Mouse (Mus musculus) MEL (cell line): Measurements from ENCODE around the gene Rxfp4. TPM values are rescaled to one million over a fixed set of nuclear protein-coding genes. Genes with fewer than 3 reads are reported as not detected.
A peak's percentile ranks its signal among the peaks of the same experiment; 100 is the strongest.

ENCODE experiments used
- DNase-seq: peaks from one replicate; pipeline ENCODE4 v3.0.0; 2011; ENCODE audit warnings: low read depth, low spot score
- H3K27ac ChIP-seq: 2 replicates; pipeline ENCODE4 v1.5.1; 2012; ENCODE audit warnings: low read depth, mild to moderate bottlenecking, control low read depth, low read length, moderate library complexity; ENCODE audit not compliant: control insufficient read depth
- H3K27me3 ChIP-seq, 2 experiments: fragments of 150-350 bp in 1 of 2; sonication (generic) in 1 of 2; 2 replicates each; pipeline ENCODE4 v1.6.1; 2012; ENCODE audit warnings: low read length in 2 of 2, mild to moderate bottlenecking in 2 of 2, improper control_type of control experiment in 1 of 2, moderate library complexity in 1 of 2; ENCODE audit not compliant: insufficient read depth in 2 of 2, control insufficient read depth in 1 of 2
- H3K36me3 ChIP-seq, 2 experiments: 2 replicates each; pipeline ENCODE4 v1.6.1; 2012 to 2014; ENCODE audit warnings: low read length in 2 of 2, improper control_type of control experiment in 1 of 2, inconsistent platforms in 1 of 2, mild to moderate bottlenecking in 1 of 2; ENCODE audit not compliant: insufficient read depth in 2 of 2, control insufficient read depth in 1 of 2
- H3K4me1 ChIP-seq, 2 experiments: fragments of 150-350 bp in 1 of 2; sonication (generic) in 1 of 2; 2 replicates each; pipeline ENCODE4 v1.6.1; 2012; ENCODE audit warnings: low read length in 2 of 2, improper control_type of control experiment in 1 of 2, mild to moderate bottlenecking in 1 of 2; ENCODE audit not compliant: insufficient read depth in 2 of 2, control insufficient read depth in 1 of 2
- H3K4me3 ChIP-seq, 2 experiments: fragments of 150-350 bp in 1 of 2; sonication (generic) in 1 of 2; 2 replicates each; pipeline ENCODE4 v1.5.1; 2012; ENCODE audit warnings: low read depth in 2 of 2, low read length in 2 of 2, mild to moderate bottlenecking in 2 of 2, moderate library complexity in 2 of 2, control low read depth in 1 of 2, improper control_type of control experiment in 1 of 2; ENCODE audit not compliant: control insufficient read depth in 1 of 2, insufficient read depth in 1 of 2
- H3K79me2 ChIP-seq: 2 replicates; pipeline ENCODE4 v1.6.1; 2012; ENCODE audit warnings: mild to moderate bottlenecking, low read length, moderate library complexity; ENCODE audit not compliant: control insufficient read depth, poor library complexity, insufficient read depth
- H3K9ac ChIP-seq: 2 replicates; pipeline ENCODE4 v1.6.1; 2012; ENCODE audit warnings: low read depth, mild to moderate bottlenecking, control low read depth, low read length, moderate library complexity; ENCODE audit not compliant: control insufficient read depth, poor library complexity, severe bottlenecking
- H3K9me3 ChIP-seq: fragments of 150-350 bp; sonication (generic); replicated peaks from 2 replicates; pipeline ENCODE4 v1.6.1; 2012; ENCODE audit warnings: mild to moderate bottlenecking, low read length, improper control_type of control experiment, moderate library complexity; ENCODE audit not compliant: insufficient read depth
- BHLHE40 ChIP-seq: IDR thresholded peaks from 2 replicates; pipeline ENCODE4 v1.6.1; 2012; ENCODE audit warnings: low read depth, mild to moderate bottlenecking, inconsistent platforms, low read length, improper control_type of control experiment, borderline replicate concordance
- CHD2 ChIP-seq: IDR thresholded peaks from 2 replicates; pipeline ENCODE4 v1.6.1; 2011; ENCODE audit warnings: low read length, improper control_type of control experiment
- CTCF ChIP-seq, 3 experiments: IDR thresholded peaks in 2 of 3; conservative IDR thresholded peaks in 1 of 3; 2 replicates each; pipeline ENCODE4 v1.5.1; 2011 to 2012; ENCODE audit warnings: low read length in 3 of 3, low read depth in 2 of 3, mild to moderate bottlenecking in 2 of 3, improper control_type of control experiment in 1 of 3, inconsistent platforms in 1 of 3, mixed read lengths in 1 of 3, moderate library complexity in 1 of 3; ENCODE audit not compliant: control insufficient read depth in 1 of 3, insufficient read depth in 1 of 3, poor library complexity in 1 of 3, severe bottlenecking in 1 of 3
- EP300 ChIP-seq, 2 experiments: IDR thresholded peaks; 2 replicates each; pipeline ENCODE4 v1.6.1; 2011; ENCODE audit warnings: improper control_type of control experiment in 2 of 2, low read length in 2 of 2, low read depth in 1 of 2, mild to moderate bottlenecking in 1 of 2
- ETS1 ChIP-seq: IDR thresholded peaks from 2 replicates; pipeline ENCODE4 v1.6.1; 2012; ENCODE audit warnings: low read depth, mild to moderate bottlenecking, inconsistent platforms, low read length, improper control_type of control experiment, moderate library complexity
- GATA1 ChIP-seq: IDR thresholded peaks from 2 replicates; pipeline ENCODE4 v1.6.1; 2011; ENCODE audit warnings: low read depth, low read length, improper control_type of control experiment
- JUND ChIP-seq: IDR thresholded peaks from 2 replicates; pipeline ENCODE4 v1.6.1; 2011; ENCODE audit warnings: low read depth, mild to moderate bottlenecking, improper control_type of control experiment, low read length
- MAZ ChIP-seq: IDR thresholded peaks from 2 replicates; pipeline ENCODE4 v1.6.1; 2012; ENCODE audit warnings: low read depth, mild to moderate bottlenecking, inconsistent platforms, low read length, improper control_type of control experiment
- MYC ChIP-seq: IDR thresholded peaks from 2 replicates; pipeline ENCODE4 v1.6.1; 2011; ENCODE audit warnings: low read depth, mild to moderate bottlenecking, low read length, improper control_type of control experiment, moderate library complexity
- NRF1 ChIP-seq: IDR thresholded peaks from 2 replicates; pipeline ENCODE4 v1.6.1; 2014; ENCODE audit warnings: low read depth, mild to moderate bottlenecking, inconsistent platforms, low read length, improper control_type of control experiment, moderate library complexity; ENCODE audit not compliant: poor library complexity, insufficient read depth, severe bottlenecking
- POLR2A ChIP-seq, 2 experiments: IDR thresholded peaks; 2 replicates each; pipeline ENCODE4 v1.6.1; 2011 to 2012; ENCODE audit warnings: low read length in 2 of 2, mild to moderate bottlenecking in 2 of 2, control low read depth in 1 of 2, improper control_type of control experiment in 1 of 2, low read depth in 1 of 2, moderate library complexity in 1 of 2; ENCODE audit not compliant: control insufficient read depth in 1 of 2, insufficient read depth in 1 of 2, poor library complexity in 1 of 2
- POLR2AphosphoS2 ChIP-seq: IDR thresholded peaks from 2 replicates; pipeline ENCODE4 v1.6.1; 2011; ENCODE audit warnings: low read length, improper control_type of control experiment
- TAL1 ChIP-seq: IDR thresholded peaks from 2 replicates; pipeline ENCODE4 v1.6.1; 2012; ENCODE audit warnings: mild to moderate bottlenecking, inconsistent platforms, low read length, moderate library complexity, mixed read lengths
- TCF12 ChIP-seq: IDR thresholded peaks from 2 replicates; pipeline ENCODE4 v1.6.1; 2014; ENCODE audit warnings: low read depth, mild to moderate bottlenecking, inconsistent platforms, low read length, improper control_type of control experiment, moderate library complexity
- UBTF ChIP-seq: IDR thresholded peaks from 2 replicates; pipeline ENCODE4 v1.6.1; 2012; ENCODE audit warnings: low read depth, mild to moderate bottlenecking, inconsistent platforms, low read length, improper control_type of control experiment, moderate library complexity, borderline replicate concordance; ENCODE audit not compliant: insufficient read depth
- USF1 ChIP-seq: IDR thresholded peaks from 2 replicates; pipeline ENCODE4 v1.6.1; 2014; ENCODE audit warnings: low read depth, mild to moderate bottlenecking, inconsistent platforms, low read length, improper control_type of control experiment, moderate library complexity
- polyA plus RNA-seq, 2 experiments: library from polyadenylated mRNA; stranded (reverse) in 1 of 2; unstranded in 1 of 2; fragments of >175 nt in 1 of 2; fragments of >200 nt in 1 of 2; gene quantifications; 2 replicates each; pipeline versions ENCODE4 v1.2.1 to v1.2.4; 2012; ENCODE audit warnings: low replicate concordance in 2 of 2, low read depth in 1 of 2; ENCODE audit not compliant: insufficient read length in 2 of 2, insufficient read depth in 1 of 2, missing spikeins in 1 of 2
- total RNA-seq: library from RNA; depleted of rRNA; stranded (reverse); fragments of 300-350 nt; gene quantifications from 2 replicates; pipeline ENCODE4 v1.2.3, GENCODE M21; 2012

Gene Rxfp4
- total and polyA plus RNA-seq, 3 experiments, result 0.06 to 0.08 TPM; not detected in 1

DNA sequence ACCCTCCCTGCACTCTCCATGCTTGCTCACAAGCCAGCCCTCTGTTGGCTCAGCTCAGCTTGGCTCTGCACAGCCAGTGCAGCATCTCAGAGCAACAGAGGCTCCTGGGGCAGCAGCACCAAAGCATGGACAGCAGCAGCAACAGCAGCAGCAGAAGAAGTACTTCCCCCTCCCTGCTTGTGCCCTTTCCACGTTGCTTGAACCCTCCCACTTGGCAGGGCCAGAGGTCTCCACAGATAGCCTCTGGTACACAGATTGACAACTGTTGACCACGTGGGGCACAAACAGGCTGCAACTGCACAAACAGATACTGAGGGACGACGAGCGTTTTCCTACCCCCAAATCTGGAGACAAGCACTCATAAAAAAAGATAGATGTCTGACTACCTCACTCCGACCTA is 6.9 kb upstream of the Rxfp4 start (continued):
- TF ChIP-seq POLR2A (IDR thresholded peaks at IDR 0.05; ENCODE audit: control insufficient read depth in 1 of 2, insufficient read depth in 1 of 2, low read depth in 1 of 2, low read length in 2 of 2, poor library complexity in 1 of 2), result no peak
- TF ChIP-seq, all 39 proteins: peak for 7

DNA sequence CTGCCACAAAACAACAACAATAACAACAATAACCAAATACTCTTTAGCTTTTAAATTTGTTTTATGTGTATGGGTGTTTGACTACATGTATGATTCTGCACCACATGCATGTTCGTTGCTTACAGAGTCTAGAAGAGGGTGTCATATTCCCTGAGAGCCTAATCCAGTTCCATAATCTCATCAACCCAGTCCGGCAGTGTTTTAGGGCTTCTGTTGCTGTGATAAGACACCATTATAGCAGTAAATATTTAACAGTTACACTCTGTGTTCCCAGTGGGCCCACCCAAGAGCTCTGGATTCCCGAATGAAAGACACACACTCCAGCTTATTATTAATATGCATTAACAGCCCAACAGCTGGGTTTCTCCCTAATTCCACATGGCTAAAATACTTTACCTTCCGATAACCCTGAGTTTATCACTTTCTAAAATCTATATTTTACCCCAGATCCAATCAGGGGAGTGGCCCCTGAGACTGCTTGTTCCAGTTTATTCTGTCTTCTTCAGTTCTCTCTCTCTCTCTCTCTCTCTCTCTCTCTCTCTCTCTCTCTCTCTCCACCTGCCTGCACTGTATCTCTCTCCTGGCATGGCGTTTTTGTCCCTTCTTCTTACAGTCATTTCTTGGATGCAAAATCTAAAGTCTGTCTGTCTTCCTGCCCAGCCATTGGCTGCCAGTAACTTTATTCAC is 5.6 kb upstream of the Rxfp4 start:
- Histone ChIP-seq H3K79me2 (no peaks in the 10 kb centered on the region), H3K27ac (no peak overlapping the region), H3K4me1 (peaks cover 10 to 18% of the 10 kb centered on the region in 2 experiments), H3K9me3 (no peaks in the 10 kb centered on the region), H3K36me3 (peaks cover 0 to 10% of the 10 kb centered on the region in 2 experiments; a peak in 2 of 4 replicates), H3K9ac (no peak overlapping the region), H3K4me3 (no peak overlapping the region), H3K27me3 (no peaks in the 10 kb centered on the region)
- DNase-seq, result peak; percentile 42
- TF ChIP-seq TCF12, result peak; percentile 48; the same call in 1 of the 2 replicates
- TF ChIP-seq ETS1, result no peak
- peak; percentile 53 to 73; a peak in 3 of 4 replicates for TF ChIP-seq EP300 (IDR thresholded peaks at IDR 0.05; ENCODE audit: low read depth in 1 of 2, low read length in 2 of 2)
- 0 out of 2 replicates have a peak, but pooled peaks have one; percentile 73 for TF ChIP-seq JUND
- TF ChIP-seq GATA1, result peak; percentile 68
- TF ChIP-seq TAL1, result peak; percentile 40; the same call in 1 of the 2 replicates
- TF ChIP-seq NRF1, result no peak
- no peak for TF ChIP-seq CHD2

GRCm38 (mm10) chr3:88655619-88656018 is 2.7 kb upstream of the Rxfp4 start:
- no peaks in the 10 kb centered on the region for H3K79me2 ChIP-seq
- H3K4me1 ChIP-seq, result peaks cover 14 to 36% of the 10 kb centered on the region in 2 experiments
- H3K27me3 ChIP-seq, result no peaks in the 10 kb centered on the region
- TF ChIP-seq BHLHE40 (no peak), POLR2AphosphoS2 (no peak), GATA1 (no peak), UBTF (no peak), MYC (no peak), EP300 (IDR thresholded peaks at IDR 0.05; ENCODE audit: low read depth in 1 of 2, low read length in 2 of 2) (no peak), CHD2 (no peak), USF1 (no peak), CTCF (IDR thresholded peaks at IDR 0.05 in 2 of 3, conservative IDR thresholded peaks at IDR 0.05 in 1 of 3; ENCODE audit: control insufficient read depth in 1 of 3, insufficient read depth in 1 of 3, low read depth in 2 of 3, low read length in 3 of 3, poor library complexity in 1 of 3, severe bottlenecking in 1 of 3) (no peak), MAZ (no peak)
- TF ChIP-seq, all 39 proteins: peak for 0
- H3K9ac ChIP-seq, result no peak overlapping the region
- H3K9me3 ChIP-seq, result no peaks in the 10 kb centered on the region
- no peak for DNase-seq
- no peak overlapping the region for H3K4me3 ChIP-seq
- no peak overlapping the region for H3K27ac ChIP-seq
- peaks cover 0 to 23% of the 10 kb centered on the region in 2 experiments; a peak in 2 of 4 replicates for H3K36me3 ChIP-seq
